Mouse (Mus musculus) lung, postnatal 14 days (tissue): ENCODE results near the gene Dnm3.

Experiments
- DNase-seq: peaks from one replicate; pipeline ENCODE4 v3.0.0; 2021

Gene Dnm3

GRCm38 (mm10) chr1:162156873-162157272, 321.0 kb downstream of the Dnm3 start:
- no peak for DNase-seq

GRCm38 (mm10) chr1:162155546-162155945, 322.3 kb downstream of the Dnm3 start:
- DNase-seq: no peak

GRCm38 (mm10) chr1:162153118-162153517, 324.7 kb downstream of the Dnm3 start:
- DNase-seq: no peak

DNA sequence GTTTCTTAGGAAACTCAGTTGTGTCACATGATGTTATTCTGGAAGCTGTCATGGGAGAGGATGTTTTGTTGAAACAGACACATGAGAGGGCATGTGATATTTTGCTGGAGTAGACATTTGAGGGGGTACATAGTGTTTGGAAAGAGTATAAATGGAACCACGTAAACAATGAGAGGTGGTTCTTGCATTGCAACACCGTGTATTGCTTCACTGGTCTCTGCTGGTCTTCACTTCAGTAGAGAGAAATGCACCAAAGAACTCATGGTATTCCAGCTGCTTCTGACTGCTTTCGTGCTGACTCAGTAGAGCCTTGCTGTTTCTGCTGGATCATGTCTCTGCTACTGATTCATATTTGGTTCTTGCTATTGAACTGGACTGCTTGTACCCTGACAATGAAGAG, 328.1 kb downstream of the Dnm3 start:
- DNase-seq: no peak

DNA sequence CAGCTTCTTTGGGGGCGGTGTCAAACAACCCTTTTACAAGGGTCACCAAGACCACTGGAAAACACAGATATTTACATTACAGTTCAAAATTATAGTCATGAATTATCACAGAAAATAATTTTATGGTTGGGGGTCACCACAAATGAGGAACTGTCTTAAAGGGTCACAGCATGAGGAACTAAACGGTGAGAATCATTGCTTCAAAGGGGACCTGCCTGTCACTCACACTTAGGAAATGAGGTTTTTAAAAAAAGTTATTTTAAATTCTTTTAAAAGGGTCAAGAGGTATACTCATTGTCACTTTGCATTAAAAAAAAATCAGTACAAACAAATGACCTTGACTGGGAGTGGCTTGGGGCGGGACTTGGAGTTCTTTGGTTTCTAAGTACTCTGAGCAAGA, 330.3 kb downstream of the Dnm3 start:
- no peak for DNase-seq

GRCm38 (mm10) chr1:162145748-162146147, 332.1 kb downstream of the Dnm3 start:
- no peak for DNase-seq

- DNase-seq: no peak
Measured at GRCm38 (mm10) chr1:162144992-162145391, 332.8 kb downstream of the Dnm3 start.

GRCm38 (mm10) chr1:162143974-162144912, 333.6 kb downstream of the Dnm3 start:
- DNase-seq: no peak

DNA sequence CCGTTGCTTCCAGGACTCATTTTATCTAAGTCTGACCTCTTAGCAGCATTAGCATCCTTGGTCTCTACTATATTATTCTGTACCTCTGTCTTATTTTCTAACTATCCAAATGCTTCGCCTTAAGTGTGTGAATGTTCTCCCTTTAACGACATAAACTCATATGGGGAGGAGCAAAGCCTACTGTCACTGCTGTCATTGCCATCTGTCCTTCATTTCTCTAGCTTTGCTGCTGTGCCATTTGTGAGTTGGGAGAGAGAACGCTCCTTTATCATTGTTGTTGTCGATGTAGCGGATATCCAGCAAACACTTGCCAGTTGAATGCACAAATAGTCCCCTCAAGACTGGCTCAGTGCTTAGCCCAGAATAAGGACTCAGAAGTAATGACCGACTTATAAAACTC, 335.5 kb downstream of the Dnm3 start:
- no peak for DNase-seq

- no peak for DNase-seq
Measured at GRCm38 (mm10) chr1:162136328-162136727, 341.5 kb downstream of the Dnm3 start.

- DNase-seq: no peak
Measured at GRCm38 (mm10) chr1:162135451-162136213, 342.2 kb downstream of the Dnm3 start.

- no peak for DNase-seq
Measured at GRCm38 (mm10) chr1:162134651-162135066, 343.2 kb downstream of the Dnm3 start.

DNA sequence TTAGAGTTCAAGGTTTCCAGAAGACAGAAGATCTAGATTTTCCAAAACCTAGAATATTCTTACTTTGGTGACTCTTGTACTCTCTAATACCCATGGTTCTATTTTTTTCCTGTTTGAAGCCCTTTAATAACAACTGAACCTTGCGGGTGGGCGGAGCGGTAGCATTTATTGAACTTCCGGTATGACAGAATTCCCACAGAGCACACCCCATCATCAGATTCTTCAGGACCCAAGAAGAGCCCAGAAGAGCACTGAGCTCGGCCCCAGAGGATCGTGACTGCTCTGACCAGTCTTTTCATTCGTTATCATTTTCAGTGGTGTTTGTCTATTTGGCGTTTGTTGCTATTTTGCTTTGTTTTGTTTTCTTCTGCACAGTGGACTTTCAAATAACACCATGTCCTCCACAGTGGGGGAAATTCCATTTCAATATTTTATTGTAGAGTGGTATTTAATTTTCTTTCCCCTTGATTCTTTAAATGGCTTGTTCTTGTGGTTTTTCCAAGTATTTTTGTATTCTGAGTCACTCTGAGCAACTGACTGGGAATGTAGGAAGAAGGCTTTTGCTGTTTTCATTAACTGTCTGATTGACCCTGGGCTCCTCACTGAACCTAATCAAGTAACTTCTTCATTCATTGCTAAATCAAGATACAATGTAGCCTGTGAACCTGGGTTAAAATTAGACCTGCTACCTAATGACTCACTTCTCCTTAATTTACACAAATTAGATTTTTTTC, 344.8 kb downstream of the Dnm3 start:
- DNase-seq: no peak

DNA sequence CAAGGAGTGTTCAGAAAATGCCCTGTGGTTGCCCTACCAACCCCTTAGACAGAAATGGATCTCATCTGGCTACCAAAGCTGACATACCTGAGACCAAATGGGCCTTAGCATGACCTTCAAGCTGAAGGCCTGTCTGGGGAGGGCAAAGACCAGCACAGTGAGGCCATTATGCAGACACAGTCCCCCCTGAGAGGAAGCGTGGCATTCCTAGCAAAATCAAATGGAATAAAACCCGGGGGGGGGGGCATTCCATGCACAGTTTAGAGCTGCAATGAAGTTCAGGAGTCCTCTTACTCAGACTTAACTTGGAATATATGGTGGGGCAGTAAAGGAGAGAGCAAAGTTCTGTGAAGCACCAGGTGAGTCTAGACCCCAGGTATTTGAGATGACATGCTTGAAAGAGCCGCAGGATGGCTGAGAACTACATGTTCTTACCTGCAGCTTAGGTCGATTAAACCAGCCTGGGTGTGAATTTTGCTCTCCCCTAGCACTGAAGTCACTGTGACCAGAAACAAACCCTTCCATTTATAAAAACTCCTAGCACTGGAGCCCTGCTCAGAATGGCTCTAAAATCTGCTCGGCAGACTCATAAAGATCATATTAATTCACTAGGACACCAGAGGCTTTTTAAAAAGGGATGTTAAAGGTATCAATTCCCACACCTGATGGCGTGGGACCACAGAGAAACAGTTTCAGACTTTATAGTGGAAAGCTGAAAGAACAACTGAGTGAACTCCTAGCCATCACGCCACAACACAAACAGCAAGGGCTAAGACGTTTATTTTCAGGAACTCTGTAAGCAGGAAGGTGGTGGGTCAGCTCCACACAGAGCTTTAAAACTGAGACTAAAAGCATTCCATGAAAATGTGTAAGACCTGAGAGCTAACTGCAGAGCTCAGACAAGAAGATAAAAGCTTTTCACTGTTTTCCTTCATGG, 350.7 kb downstream of the Dnm3 start:
- no peak for DNase-seq

DNA sequence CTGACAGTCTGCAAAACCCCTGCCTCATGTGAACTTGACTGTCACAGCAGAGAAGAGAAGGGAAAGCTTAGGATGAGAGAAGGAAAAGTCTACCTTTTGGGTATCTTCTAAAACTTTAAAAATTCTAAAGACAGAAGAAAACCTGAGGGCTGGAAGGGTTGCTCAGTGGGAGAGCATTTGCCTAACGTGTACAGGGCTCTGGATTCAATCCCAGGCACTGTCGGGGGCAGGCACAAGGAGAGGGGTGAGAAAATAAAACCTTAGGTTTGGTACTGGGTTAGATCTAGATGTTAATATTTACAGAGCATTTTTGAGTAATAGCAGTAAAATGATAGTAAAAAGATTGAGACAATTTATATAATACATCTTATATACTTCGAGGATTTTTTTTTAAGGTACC, 353.4 kb downstream of the Dnm3 start:
- no peak for DNase-seq

DNA sequence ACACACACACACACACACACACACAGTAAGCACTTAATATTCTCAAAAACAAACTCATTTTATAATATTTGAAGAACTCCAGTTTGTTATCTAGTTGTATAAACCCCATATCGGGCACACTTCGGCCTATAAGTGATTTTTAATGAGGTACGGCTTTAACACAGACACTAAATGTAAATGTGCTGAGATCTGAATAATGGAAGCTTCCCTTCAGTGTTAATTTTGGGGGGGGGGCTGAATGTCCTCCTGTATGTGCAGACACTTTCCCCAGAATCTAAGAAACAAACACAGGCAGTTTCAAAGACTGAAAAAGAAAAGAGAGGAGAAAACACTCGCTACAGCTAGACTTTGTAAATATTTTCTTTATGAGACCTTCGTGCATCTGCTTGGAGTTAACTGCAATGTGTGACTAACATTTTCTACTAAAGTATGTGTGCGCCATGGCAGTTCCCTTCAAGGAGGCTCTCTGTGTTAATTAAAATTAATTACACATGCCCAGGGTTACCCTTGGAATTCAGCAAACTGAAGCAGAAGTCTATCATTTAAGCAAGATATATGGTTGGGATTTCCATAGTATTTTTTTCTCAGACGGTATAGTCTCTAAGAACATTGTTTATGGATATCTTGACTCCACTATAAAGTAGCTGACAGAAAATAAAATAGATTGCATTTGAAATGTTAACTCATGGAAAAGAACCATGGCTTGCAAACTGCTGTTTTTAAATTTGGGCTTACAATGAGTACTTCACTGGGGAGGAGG, 356.2 kb downstream of the Dnm3 start:
- no peak for DNase-seq

DNA sequence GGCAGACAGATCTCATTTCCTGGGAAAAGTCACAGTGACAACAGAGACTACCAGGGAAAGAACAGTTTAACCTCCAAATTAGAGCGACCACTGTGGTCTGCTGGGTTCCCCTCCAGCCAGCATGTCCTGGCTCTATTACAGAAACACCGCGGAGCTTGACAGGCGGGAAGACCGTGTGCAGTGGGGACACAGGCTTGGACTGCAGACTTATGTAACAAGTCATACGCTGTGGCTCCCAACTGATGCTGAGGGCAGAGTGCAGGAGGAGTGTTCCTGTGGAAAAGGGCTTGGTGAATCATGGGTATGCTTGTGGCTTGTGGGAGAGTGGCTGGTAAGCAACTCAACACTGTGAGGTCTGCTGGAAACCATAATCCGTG, 368.4 kb downstream of the Dnm3 start:
- no peak for DNase-seq

GRCm38 (mm10) chr1:162108726-162109436, 369.0 kb downstream of the Dnm3 start:
- no peak for DNase-seq

- DNase-seq: no peak
Measured at GRCm38 (mm10) chr1:162108181-162108671, 369.6 kb downstream of the Dnm3 start.

- DNase-seq: no peak
Measured at GRCm38 (mm10) chr1:162107011-162107606, 370.7 kb downstream of the Dnm3 start.
